Mouse (Mus musculus) mesoderm, embryonic 11.5 days (tissue): Measurements from ENCODE around the gene Uqcrq.
"Not testable (repeated sequence)": the region's sequence is repeated elsewhere in the genome, so short reads cannot be mapped to it uniquely, and the experiment has no call there.

Source experiments
- DNase-seq: peaks from one replicate; pipeline ENCODE4 v3.0.0-alpha.2; 2012; ENCODE audit warnings: low read depth, low spot score

Uqcrq gene

DNA sequence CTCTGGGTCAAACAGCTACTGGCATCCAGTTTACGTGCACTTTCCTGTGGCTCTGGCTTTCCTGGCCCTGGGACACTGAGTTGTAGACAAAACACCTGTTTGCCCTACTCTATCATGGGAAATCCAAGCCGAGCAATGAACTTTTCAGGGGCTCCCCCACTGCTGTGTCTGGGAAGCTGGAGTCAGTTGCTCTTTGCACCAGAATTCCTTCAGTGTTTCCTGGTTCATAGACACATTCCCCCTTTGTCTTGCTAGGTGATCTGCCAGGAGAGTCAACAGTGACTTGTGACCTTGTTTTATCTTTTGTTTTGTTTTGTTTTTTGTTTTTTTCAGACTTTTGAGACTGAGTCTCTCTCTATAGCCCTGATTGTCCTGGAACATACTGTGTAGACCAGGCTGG is 20.7 kb upstream of the Uqcrq start:
- no peak for DNase-seq

- no peak for DNase-seq
Observed at GRCm38 (mm10) chr11:53450070-53450705, 19.6 kb upstream of the Uqcrq start.

GRCm38 (mm10) chr11:53448529-53448928 is 17.9 kb upstream of the Uqcrq start:
- no peak for DNase-seq

DNA sequence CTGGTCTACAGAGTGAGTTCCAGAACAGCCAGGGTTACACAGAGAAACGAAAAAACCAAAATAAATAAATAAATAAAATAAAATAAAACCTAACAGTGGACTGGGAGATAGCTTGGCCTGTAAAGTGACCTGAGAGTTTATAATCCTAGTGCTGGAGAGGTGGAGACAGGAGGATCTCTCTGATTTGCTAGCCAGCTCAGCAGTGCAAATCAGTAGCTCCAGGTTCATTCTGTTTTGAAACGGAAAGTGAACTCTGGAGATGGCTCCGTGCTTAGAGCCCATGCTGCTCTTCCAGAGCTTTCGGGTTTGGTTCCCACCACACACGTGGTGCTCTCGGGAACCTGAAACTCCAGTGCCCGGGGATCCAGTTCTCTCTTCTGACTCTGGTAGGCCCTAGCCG is 17.4 kb upstream of the Uqcrq start:
- no peak for DNase-seq

DNA sequence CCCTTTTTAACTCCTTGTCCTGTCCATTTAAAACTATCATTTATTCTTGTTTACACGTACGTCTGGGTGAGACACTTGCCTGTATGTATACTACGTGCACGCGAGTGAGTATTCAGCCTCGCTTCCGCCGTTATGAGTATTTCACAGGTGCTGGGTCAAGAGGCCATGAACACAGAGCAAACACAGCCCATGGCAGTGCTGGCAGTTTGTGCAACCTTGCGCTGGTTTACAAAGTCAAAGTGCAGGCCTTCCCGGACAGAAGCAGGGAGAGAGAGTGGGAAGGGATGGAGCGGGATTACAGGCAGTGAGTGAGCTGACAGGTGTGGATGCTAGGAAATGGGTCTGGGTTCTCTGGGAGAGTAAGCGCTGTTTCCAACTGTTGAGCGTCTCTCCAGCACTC is 15.6 kb upstream of the Uqcrq start:
- DNase-seq: no peak

GRCm38 (mm10) chr11:53445562-53445961 is 14.9 kb upstream of the Uqcrq start:
- no peak for DNase-seq

- DNase-seq: no peak
Observed at GRCm38 (mm10) chr11:53443861-53444260, 13.2 kb upstream of the Uqcrq start.

DNA sequence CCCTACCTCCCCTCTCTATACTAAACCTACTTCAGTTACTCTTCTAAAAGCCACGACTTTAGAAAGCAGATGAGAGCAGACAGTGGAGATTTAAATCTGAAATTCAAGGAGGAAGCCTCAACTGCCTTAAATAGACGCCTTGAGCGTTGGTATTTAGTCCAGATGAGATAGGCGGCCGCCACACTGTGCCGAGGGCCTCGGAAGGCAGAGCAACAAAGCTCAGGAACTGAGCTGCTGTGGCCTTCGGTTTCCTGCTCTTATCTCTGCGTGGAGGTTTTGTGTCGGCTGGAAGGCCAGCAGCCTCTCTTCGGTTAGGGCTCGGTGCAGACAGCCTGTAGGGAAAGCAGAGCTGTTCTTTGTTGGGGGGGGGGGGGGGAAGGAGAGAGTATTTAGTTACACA is 11.3 kb upstream of the Uqcrq start:
- no peak for DNase-seq

DNA sequence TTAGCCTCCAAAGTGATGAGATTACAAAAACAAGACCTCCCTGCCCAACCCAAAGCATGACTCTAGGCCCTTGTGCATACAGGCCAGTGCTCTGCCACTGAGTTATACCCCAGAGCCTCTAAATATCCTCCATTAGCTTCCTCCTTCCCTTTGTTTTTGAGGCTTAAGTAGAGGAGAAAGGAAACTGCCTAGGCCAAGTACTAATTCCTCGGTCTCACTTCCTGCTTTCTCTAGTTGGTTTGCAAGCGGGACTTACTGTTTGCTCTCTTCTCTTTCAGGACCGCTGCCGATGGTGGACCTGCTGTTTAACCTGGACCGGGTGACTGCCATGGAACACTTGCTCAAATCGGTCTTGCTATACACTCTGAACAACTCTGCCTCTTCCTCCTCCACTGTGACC is 5.7 kb upstream of the Uqcrq start:
- DNase-seq: no peak

GRCm38 (mm10) chr11:53435504-53435903 is 4.9 kb upstream of the Uqcrq start:
- no peak for DNase-seq

DNA sequence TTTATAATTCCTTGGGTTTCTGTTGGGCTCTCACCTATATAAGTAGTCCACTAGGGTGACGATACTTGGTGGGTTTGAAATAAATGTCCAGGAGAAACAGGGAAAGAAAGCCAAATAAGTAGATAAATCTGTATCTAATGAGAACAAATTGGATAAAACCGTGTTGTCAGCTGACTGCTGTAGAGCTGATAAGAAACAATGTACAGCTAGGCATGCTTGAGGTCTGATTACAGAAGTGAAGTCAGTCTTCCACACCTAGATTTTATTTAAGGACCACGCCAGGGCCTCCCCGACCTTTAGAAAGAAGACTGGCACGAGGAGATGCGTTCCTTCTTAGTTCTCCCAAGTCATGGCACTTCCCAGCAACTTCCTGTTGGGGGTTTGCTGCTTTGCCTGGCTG is 2.4 kb upstream of the Uqcrq start:
- no peak for DNase-seq

- DNase-seq: no peak
Observed at GRCm38 (mm10) chr11:53431347-53432056, 871 bp upstream of the Uqcrq start.

GRCm38 (mm10) chr11:53430300-53430669 is 346 bp downstream of the Uqcrq start:
- no peak for DNase-seq

DNA sequence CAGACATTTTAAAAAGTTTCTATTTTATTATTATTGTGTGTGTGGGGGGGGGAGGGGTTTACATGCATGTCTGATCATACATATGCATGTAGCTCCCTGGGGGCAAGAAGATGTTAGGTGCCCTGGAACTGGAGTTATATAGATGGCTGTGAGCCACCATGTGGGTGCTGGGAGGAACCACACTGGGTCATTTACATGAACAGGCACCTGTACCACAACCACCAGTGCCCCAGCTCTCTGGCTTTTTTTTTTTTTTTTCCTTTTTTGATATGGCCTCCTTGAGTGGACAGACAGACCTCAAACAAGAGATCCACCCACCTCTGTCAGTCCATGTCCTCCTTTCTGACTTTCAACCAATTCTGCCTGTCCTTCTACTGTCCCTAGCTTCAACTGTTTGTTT is 1.4 kb downstream of the Uqcrq start:
- DNase-seq: no peak

DNA sequence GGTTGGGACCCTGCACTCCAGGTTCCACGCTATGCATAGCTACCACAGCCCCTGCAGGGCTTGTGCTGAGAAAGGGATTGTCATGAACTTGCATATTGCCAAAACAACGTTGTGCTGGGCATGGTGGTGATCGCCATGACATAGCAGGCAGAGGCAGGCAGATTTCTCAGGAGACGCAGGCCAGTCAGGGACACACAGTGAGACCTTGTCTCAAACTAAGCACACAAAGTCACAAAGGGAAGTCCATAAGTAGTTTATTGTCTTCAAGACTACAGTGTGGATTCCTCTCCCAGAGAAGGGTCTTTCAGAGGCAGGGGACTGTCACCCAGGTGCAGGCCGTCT is 1.9 kb downstream of the Uqcrq start:
- DNase-seq: no peak

DNA sequence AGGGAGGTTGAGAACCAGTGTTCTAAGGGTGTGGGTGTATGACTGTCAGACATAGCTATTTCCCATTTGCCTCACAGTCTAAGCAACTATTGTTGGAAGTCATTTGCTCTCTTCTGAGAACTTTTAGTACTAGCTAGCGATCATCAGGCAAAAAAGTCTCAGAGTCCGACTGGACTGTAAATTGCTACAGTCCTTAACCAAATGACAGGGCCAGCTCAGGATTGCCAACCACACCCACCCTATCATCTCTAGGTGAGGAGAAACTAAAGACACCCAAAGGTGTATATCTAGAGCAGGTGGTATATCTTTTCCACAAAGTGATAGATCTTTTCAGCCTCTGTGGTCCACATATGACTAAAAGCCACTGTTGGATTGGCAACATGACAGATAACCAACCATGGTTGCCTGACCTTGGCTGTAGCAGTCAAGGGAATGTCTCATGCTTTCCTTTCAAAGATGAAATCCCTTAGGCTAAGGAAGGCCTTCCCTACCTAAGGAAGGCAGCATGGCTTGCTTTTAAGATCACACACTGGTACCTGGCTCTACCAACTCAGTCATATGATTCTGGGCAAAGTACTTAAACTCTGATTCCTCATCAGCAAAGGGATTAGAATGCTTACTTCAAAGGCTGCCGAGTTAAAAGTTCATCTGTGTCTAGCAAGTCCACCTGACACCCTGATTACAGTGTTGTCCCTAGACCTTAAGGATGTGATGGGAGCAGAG is 2.5 kb downstream of the Uqcrq start:
- no peak for DNase-seq

DNA sequence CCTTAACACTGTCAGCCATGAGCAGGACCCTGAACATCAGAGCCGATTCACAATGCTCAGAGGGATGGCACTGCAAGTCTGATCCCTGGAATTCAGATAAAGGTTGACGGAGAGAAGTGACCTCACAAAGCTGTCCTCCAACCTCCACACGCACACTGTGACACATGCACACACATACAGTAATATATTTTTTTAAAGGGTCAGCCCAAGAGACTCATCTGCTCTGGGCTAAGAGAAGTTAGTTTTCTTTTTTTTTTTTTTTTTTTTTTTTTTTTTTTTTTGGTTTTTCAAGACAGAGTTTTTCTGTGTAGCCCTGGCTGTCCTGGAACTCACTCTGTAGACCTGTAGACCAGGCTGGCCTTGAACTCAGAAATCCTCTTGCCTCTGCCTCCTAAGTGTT is 3.7 kb downstream of the Uqcrq start:
- not testable (repeated sequence) for DNase-seq

DNA sequence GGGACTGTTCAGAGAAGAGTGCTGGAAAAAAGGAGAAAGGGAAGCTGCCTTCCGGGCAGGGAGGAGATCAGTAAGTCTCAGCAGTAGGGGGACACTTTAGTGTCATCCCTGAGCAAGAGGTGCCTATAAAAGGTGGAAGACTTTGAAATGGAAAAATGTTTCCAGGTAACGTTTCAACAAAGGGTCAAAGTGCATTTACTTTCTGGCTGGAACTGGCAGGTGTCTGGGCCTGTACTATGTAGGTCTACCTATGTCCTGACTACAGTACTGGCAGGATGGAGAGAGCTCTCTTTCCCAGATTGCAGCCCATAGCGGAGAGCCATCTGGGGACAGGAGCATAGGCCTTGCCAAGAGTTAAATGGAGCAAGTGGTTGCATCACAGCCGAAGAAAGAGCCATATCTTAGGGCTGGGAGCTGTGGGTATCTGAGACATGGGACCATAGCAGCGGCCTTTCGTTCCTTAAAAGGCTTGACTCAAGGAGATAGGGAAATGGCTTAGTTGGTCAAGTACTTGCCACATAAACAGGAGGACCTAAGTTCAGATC is 4.8 kb downstream of the Uqcrq start:
- DNase-seq: no peak

GRCm38 (mm10) chr11:53425251-53425650 is 5.4 kb downstream of the Uqcrq start:
- DNase-seq: no peak

DNA sequence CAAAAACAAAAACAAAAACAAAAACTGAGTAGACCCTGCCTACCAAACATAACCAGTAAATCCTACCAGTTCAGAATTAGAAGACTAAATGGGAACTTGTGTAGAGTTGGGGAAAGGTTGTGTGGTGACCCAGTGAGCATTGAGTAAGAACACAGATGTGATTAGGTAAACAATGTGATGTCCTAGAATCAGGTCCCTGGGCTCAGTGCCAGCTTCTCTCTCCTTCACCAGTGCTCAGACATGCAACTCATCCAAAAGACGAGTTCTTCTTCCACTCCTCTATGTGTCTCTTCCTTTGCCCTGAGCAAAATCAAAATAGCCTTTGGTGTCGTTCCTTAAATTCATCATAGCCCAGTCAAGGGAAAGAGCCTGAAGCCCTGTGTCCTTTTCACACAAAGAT is 5.8 kb downstream of the Uqcrq start:
- DNase-seq: no peak

GRCm38 (mm10) chr11:53423036-53423435 is 7.6 kb downstream of the Uqcrq start, which contains the start of gene Leap2:
Gene Leap2 (minus strand): TSS chr11:53423170.
- no peak for DNase-seq

DNA sequence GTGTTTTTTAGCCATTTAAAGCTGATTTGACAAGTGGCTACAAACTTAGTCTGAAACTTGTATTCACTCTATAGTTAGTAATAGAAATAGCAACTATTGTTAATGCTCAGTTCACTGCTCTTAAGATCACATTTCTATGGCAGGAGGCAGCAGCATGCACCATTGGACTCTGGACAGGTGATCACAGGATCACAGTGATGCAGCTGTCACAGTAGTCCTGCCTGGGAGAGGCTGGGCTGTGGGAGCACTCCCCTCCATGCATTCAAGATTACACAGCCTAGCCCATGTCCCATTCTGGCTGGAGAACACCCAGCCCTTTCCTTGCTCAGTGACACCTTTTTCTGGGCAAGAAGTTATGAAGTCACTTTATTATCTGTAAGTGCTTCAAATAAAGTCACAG is 12.6 kb downstream of the Uqcrq start:
- no peak for DNase-seq

- no peak for DNase-seq
Observed at GRCm38 (mm10) chr11:53413871-53414270, 16.8 kb downstream of the Uqcrq start.
